Mouse (Mus musculus) kidney, adult 2 months (tissue): ENCODE results near the gene Cebpzos. TPM values are rescaled to one million over a fixed set of nuclear protein-coding genes. Genes with fewer than 3 reads are reported as not detected.

Source experiments
- DNase-seq: peaks from one replicate; pipeline ENCODE4 v3.0.0; 2021
- H3K27ac ChIP-seq: fragments of 200-500 bp; 2 replicates; pipeline ENCODE4 v1.5.1; 2012; ENCODE audit warnings: low read depth, low read length, control low read depth, inconsistent platforms; ENCODE audit not compliant: insufficient read depth
- H3K27me3 ChIP-seq: fragments of 200-500 bp; replicated peaks from 2 replicates; pipeline ENCODE4 v1.6.1; 2012; ENCODE audit warnings: mild to moderate bottlenecking, moderate library complexity, low read length, inconsistent platforms; ENCODE audit not compliant: control insufficient read depth, insufficient read depth
- H3K36me3 ChIP-seq: fragments of 200-500 bp; 2 replicates; pipeline ENCODE4 v1.6.1; 2012; ENCODE audit warnings: mild to moderate bottlenecking, moderate library complexity, low read length, inconsistent platforms; ENCODE audit not compliant: control insufficient read depth, insufficient read depth
- H3K4me1 ChIP-seq: fragments of 200-500 bp; 2 replicates; pipeline ENCODE4 v1.6.1; 2011; ENCODE audit warnings: low read length; ENCODE audit not compliant: control insufficient read depth, insufficient read depth
- H3K4me3 ChIP-seq: fragments of 200-500 bp; 2 replicates; pipeline ENCODE4 v1.5.1; 2011; ENCODE audit warnings: mild to moderate bottlenecking, low read depth, low read length, control low read depth; ENCODE audit not compliant: insufficient read depth
- CTCF ChIP-seq: fragments of 200-500 bp; conservative IDR thresholded peaks from 2 replicates; pipeline ENCODE4 v1.5.1; 2011; ENCODE audit warnings: low read depth, mild to moderate bottlenecking, control low read depth, low read length, moderate library complexity, mixed read lengths; ENCODE audit not compliant: insufficient read depth, insufficient read length
- POLR2A ChIP-seq: fragments of 200-500 bp; IDR thresholded peaks from one replicate; pipeline ENCODE4 v1.6.1; 2011; ENCODE audit warnings: low read depth, low read length, control low read depth
- WGBS: fragments of 180-500 bp; shearing (Covaris S2); methylation state at CpG from one replicate; pipeline ENCODE4 v1.1.7; 2018; 5-methylcytosine and 5-hydroxymethylcytosine counted together
- polyA plus RNA-seq: library from polyadenylated mRNA; depleted of rRNA; stranded (reverse); fragments of >200 nt; gene quantifications from 2 replicates; pipeline ENCODE4 v1.2.3, GENCODE M21; 2012; rRNA removed

Gene Cebpzos
- polyA plus RNA-seq, 1 experiment: 26.7 TPM

DNA sequence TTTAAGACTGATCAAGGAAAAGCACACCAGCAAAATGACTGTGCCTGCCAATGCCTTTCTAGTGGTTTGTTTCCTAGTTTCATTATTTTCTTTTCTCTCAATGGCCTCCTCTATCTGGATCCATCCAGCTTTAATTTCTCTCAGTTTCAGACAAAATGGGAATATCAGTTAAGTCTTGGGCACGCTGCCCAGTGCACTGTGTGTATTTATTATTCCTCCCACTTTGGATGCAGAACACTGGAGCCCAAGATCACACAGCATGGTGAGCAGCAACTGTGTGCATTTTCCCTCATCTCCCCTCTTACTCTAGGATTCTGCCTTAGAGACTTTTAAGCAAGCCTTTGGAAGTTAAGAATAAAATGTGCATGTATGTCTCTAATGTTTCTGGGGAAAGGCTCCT, 48.1 kb downstream of the Cebpzos start:
- Histone ChIP-seq H3K27ac (no peak overlapping the region), H3K27me3 (no peaks in the 10 kb centered on the region), H3K4me1 (no peaks in the 10 kb centered on the region), H3K36me3 (no peaks in the 10 kb centered on the region; the same call in none of the 2 replicates), H3K4me3 (no peak overlapping the region)
- TF ChIP-seq CTCF (no peak), POLR2A (no peak)
- DNase-seq: no peak
- 84% methylated on average over 1 of the region's 1 CpGs for WGBS

DNA sequence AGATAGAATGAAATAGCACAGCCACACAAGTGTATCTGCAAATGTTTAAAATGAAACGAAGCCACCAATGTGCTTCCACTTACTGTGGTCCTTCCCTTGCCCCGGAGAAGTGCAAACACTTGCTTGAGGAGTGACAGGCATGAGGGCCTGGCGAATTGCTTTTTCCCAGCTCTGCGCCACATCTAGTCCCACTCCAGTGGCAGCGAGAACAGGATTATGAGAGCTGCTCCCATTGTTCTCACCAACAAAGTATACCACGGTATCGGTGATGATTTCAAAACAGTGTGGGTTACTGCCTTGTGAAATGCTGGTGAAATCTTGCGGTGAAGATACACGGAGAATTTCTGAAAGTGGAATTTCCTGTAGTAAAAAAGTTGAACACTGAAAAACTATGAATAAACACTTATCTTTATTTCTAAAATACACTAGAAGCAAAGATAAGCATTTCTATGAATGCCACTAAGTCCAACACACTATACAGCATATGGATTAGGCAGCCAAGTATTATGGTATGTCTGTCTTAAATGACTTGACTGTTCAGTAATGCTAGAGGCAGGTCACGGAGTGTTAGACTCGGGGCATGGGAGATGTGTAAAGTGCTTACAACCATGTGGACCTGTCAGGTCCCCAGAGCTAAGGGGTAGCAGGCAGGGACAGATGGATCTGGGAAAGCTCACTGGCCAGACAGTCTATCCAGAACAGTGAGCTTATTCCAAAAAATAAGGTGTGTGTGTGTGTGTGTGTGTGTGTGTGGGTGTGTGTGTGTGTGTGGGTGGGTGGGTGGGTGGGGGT, 50.0 kb downstream of the Cebpzos start:
- DNase-seq: no peak
- TF ChIP-seq CTCF (no peak), POLR2A (no peak)
- Histone ChIP-seq H3K27ac (no peak overlapping the region), H3K27me3 (no peaks in the 10 kb centered on the region), H3K4me1 (no peaks in the 10 kb centered on the region), H3K36me3 (peaks cover 2% of the 10 kb centered on the region), H3K4me3 (no peak overlapping the region)
- WGBS: 94% methylated on average over 11 of the region's 11 CpGs

- no peak overlapping the region for H3K4me3 ChIP-seq
- no peaks in the 10 kb centered on the region for H3K27me3 ChIP-seq
- no peak for DNase-seq
- H3K4me1 ChIP-seq: no peaks in the 10 kb centered on the region
- TF ChIP-seq CTCF: no peak
- no peak for TF ChIP-seq POLR2A
- no peak overlapping the region for H3K27ac ChIP-seq
- 87% methylated on average over 3 of the region's 3 CpGs for WGBS
- H3K36me3 ChIP-seq: peaks cover 2% of the 10 kb centered on the region
Observed at GRCm38 (mm10) chr17:78968500-78968899, 52.2 kb downstream of the Cebpzos start.

Other genes starting within 250 kb of the Cebpzos start
- gene Strn, start 179.3 kb upstream of the Cebpzos start, polyA plus RNA-seq: 6.4 and 6.5 TPM in 2 replicates
- 22.2 and 22.6 TPM in 2 replicates for gene Heatr5b, start 81.1 kb upstream of the Cebpzos start, polyA plus RNA-seq
- gene Gpatch11, start 80.9 kb upstream of the Cebpzos start, polyA plus RNA-seq: 8.5 TPM in 2 replicates
- gene Eif2ak2, start 33.9 kb upstream of the Cebpzos start, polyA plus RNA-seq: 5.6 and 5.9 TPM in 2 replicates
- not detected in 2 replicates for gene Sult6b1, start 9.5 kb upstream of the Cebpzos start, polyA plus RNA-seq
- 3.1 and 6.8 TPM in 2 replicates for gene Cebpz, start 20.6 kb downstream of the Cebpzos start, polyA plus RNA-seq
- gene Ndufaf7, start 20.6 kb downstream of the Cebpzos start, polyA plus RNA-seq: 16.7 and 20.8 TPM in 2 replicates
- gene Prkd3, start 104.3 kb downstream of the Cebpzos start, polyA plus RNA-seq: 9.4 and 10.3 TPM in 2 replicates
- 2.3 and 2.7 TPM in 2 replicates for gene Qpct, start 135.4 kb downstream of the Cebpzos start, polyA plus RNA-seq